ENCODE assay signal across 24 mouse cellular contexts in genomic region chr5:15983354-15983753, GRCm38 (mm10). TPM values are rescaled to one million over a fixed set of nuclear protein-coding genes. Genes with fewer than 3 reads are reported as not detected.
A peak's percentile ranks its signal among the peaks of the same experiment; 100 is the strongest.
DNase-seq lines count a peak whose midpoint lies in the region; ATAC-seq lines count a peak whose summit lies in the region.
"Had no signal": no experiment of that assay in that cellular context is flagged by ENCODE, and none has a peak within 500 bp of the region (broad histone marks: within the 10 kb centered on the region; RNA-seq: fewer than 3 reads in every experiment).

No protein-coding gene starts in this region.

- no peaks in the 10 kb centered on the region for H3K27me3 ChIP-seq in embryonic facial prominence, embryonic 15.5 days
- H3K27me3 ChIP-seq: heart, embryonic 12.5 days had no signal

- H3K4me2 ChIP-seq in embryonic facial prominence, embryonic 15.5 days (replicated peaks), result no peak overlapping the region
- H3K4me2 ChIP-seq: forebrain, embryonic 15.5 days; heart, embryonic 12.5 days; hindbrain, embryonic 14.5 days; midbrain, embryonic 12.5 days had no signal

- H3K4me1 ChIP-seq in embryonic facial prominence, embryonic 15.5 days, result no peaks in the 10 kb centered on the region

- no peaks in the 10 kb centered on the region for H3K36me3 ChIP-seq in embryonic facial prominence, embryonic 15.5 days
- H3K36me3 ChIP-seq: forebrain, embryonic 15.5 days; heart, embryonic 12.5 days; midbrain, embryonic 12.5 days had no signal

- no peak overlapping the region for H3K9ac ChIP-seq in embryonic facial prominence, embryonic 15.5 days
- H3K9ac ChIP-seq: forebrain, embryonic 15.5 days; heart, embryonic 12.5 days; hindbrain, embryonic 14.5 days; midbrain, embryonic 12.5 days had no signal

- no peak for DNase-seq in frontal cortex, adult 2 months (ENCODE audit: extremely low spot score in 1 of 2, low spot score in 1 of 2)
- peak; percentile 58 for DNase-seq in 3T3-L1 (ENCODE audit: low read depth, low spot score)
- DNase-seq in embryo, embryonic 9.5 days (ENCODE audit: extremely low spot score), result peak; percentile 19
- DNase-seq in spleen, postnatal 14 days (ENCODE audit: low spot score in 2 of 2), result no peak
- DNase-seq in thymus, postnatal 10 days (ENCODE audit: low spot score in 2 of 2), result no peak
- no peak for DNase-seq in right cerebral cortex, postnatal 4 days
- DNase-seq: adrenal gland, postnatal 25 days; cerebellum, adult 9-11 months; gastrocnemius, postnatal 14 days; heart, adult 11 months; heart, postnatal 10 days; kidney, adult 2 months; kidney, postnatal 36 days; lung, adult 18-20 months; lung, postnatal 10 days; right cerebral cortex, postnatal 14 days; spleen, adult 18-20 months; thymus, postnatal 36 days had no signal

- H3K4me3 ChIP-seq in embryonic facial prominence, embryonic 15.5 days (replicated peaks), result no peak overlapping the region
- H3K4me3 ChIP-seq: forebrain, embryonic 15.5 days; heart, embryonic 12.5 days; midbrain, embryonic 12.5 days had no signal

- H3K27ac ChIP-seq in embryonic facial prominence, embryonic 15.5 days (replicated peaks), result 0 out of 2 replicates have a peak overlapping the region, but pooled peaks have one; percentile 22
- H3K27ac ChIP-seq: forebrain, embryonic 15.5 days; hindbrain, embryonic 14.5 days; midbrain, embryonic 12.5 days had no signal

- peak; percentile 62; the same call in 1 of the 2 replicates for ATAC-seq in frontal cortex, adult (ENCODE audit: low TSS enrichment)
- no peak for ATAC-seq in embryonic facial prominence, embryonic 15.5 days (ENCODE audit: insufficient number of reproducible peaks, low FRiP score, low TSS enrichment, low read depth)
- ATAC-seq: forebrain, embryonic 15.5 days had no signal

- WGBS in embryonic facial prominence, embryonic 15.5 days, result 19% methylated on average over 5 of the region's 5 CpGs

- no peaks in the 10 kb centered on the region for H3K9me3 ChIP-seq in embryonic facial prominence, embryonic 15.5 days (replicated peaks)
- H3K9me3 ChIP-seq: forebrain, embryonic 15.5 days; heart, embryonic 12.5 days; midbrain, embryonic 12.5 days had no signal

RNA-seq across cellular contexts. Expression of gene Cacna2d1, which starts 48.9 kb away (rescaled TPM):
- 87.5 and 94.9 TPM in 2 replicates for polyA plus RNA-seq in frontal cortex, adult 2 months (2012; rRNA removed)
- 18.5 and 19.1 TPM in 2 replicates for polyA plus RNA-seq in embryonic facial prominence, embryonic 15.5 days (2015; fragmentation: Nextera tagmentation; extraction: Ambion mirVana)

Comparison
In these comparisons a context has a peak if more than half of its experiments do, and no peak if none do; other contexts are left out.
1. DNase-seq: peak in 3T3-L1 (single experiment) and embryo, embryonic 9.5 days (single experiment); none in frontal cortex, adult 2 months (0 of 2), spleen, postnatal 14 days (0 of 2), thymus, postnatal 10 days (0 of 2) and right cerebral cortex, postnatal 4 days (single experiment).